Mouse (Mus musculus) lung, embryonic 16.5 days (tissue): Measurements from ENCODE around the gene Whrn. TPM values are rescaled to one million over a fixed set of nuclear protein-coding genes. Genes with fewer than 3 reads are reported as not detected.

Experiments
- ATAC-seq: fragments of 200-750 bp; cut with Nextera tagmentation; 2 replicates; pipeline ENCODE4 v1.8.0; 2017; ENCODE audit warnings: low read depth, mild to moderate bottlenecking, moderate library complexity
- H3K27ac ChIP-seq: fragments of 300-500 bp; sonication (generic); 2 replicates; pipeline ENCODE4 v1.5.1; 2014; ENCODE audit warnings: mild to moderate bottlenecking, control low read depth, low read length
- H3K27me3 ChIP-seq: fragments of 300-500 bp; sonication (generic); 2 replicates; pipeline ENCODE4 v1.6.1; 2014; ENCODE audit warnings: low read depth, low read length, mixed read lengths; ENCODE audit not compliant: control insufficient read depth, insufficient read depth
- H3K36me3 ChIP-seq: fragments of 300-500 bp; sonication (generic); 2 replicates; pipeline ENCODE4 v1.6.1; 2014; ENCODE audit warnings: low read length; ENCODE audit not compliant: control insufficient read depth, insufficient read depth
- H3K4me1 ChIP-seq: fragments of 300-500 bp; sonication (generic); replicated peaks from 2 replicates; pipeline ENCODE4 v1.6.1; 2014; ENCODE audit warnings: low read length, mixed read lengths; ENCODE audit not compliant: control insufficient read depth, insufficient read depth
- H3K4me2 ChIP-seq: fragments of 300-500 bp; sonication (generic); 2 replicates; pipeline ENCODE4 v1.6.1; 2014; ENCODE audit warnings: low read depth, low read length, control low read depth
- H3K4me3 ChIP-seq: fragments of 300-500 bp; sonication (generic); 2 replicates; pipeline ENCODE4 v1.5.1; 2014; ENCODE audit warnings: mild to moderate bottlenecking, low read length, control low read depth
- H3K9ac ChIP-seq: fragments of 300-500 bp; sonication (generic); 2 replicates; pipeline ENCODE4 v1.6.1; 2014; ENCODE audit warnings: low read length, control low read depth
- H3K9me3 ChIP-seq: fragments of 300-500 bp; sonication (generic); 2 replicates; pipeline ENCODE4 v1.6.1; 2016; ENCODE audit warnings: low read length; ENCODE audit not compliant: control insufficient read depth
- WGBS: fragments of 180-500 bp; shearing (Covaris S2); extraction: QIAGEN DNeasy Blood & Tissue Kit; methylation state at CpG from one replicate; pipeline ENCODE4 v1.1.7; 2014; 5-methylcytosine and 5-hydroxymethylcytosine counted together
- polyA plus RNA-seq: library from polyadenylated mRNA; unstranded; fragments of >200 nt; fragmentation: Nextera tagmentation; extraction: Ambion mirVana; gene quantifications from 2 replicates; pipeline ENCODE4 v1.2.1, GENCODE M21; 2015

Whrn gene
- polyA plus RNA-seq, 1 experiment from 2014 or later = 2.6 TPM

DNA sequence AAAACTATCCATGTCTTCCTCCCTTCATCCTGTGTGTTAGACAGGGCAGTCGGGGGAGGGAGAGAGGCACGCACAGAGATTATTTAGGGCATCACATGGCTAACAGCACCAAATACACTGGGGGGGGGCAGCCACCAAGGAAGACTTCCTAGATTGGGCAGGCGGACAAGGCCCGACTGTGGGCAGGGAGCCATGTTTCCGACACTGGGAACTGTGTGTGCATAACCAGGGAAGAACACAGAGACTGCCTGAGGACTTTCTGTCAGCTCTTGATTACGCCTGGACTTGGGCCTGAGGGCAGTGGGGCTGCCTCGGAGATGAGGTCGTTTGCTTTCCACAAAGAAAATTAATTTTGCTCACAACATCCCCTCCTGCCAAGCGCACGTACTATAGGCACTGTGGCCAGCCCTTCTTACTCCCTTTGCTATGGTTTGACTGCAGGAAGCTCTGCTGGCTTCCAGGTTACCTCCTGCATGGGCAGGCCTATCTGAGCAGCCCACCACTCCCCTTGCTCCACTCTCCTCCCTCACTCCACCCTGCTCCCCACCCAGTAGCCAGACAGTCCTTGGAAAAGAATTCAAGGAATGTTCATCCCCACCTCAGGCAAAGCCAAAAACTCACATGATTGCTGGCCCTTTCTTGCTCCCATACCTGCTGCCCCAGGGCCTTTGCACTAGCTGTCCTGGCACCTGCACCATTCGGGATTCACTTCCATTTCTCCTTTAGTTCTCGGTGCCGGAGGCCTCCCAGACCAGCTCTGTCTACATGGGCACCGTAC lies 75.5 kb downstream of the Whrn start:
- Histone ChIP-seq H3K36me3 (no peaks in the 10 kb centered on the region), H3K9ac (0 out of 2 replicates have a peak overlapping the region, but pooled peaks have one; percentile 4), H3K27ac (no peak overlapping the region), H3K27me3 (no peaks in the 10 kb centered on the region), H3K4me2 (no peak overlapping the region), H3K4me3 (no peak overlapping the region), H3K9me3 (no peaks in the 10 kb centered on the region), H3K4me1 (peaks cover 2% of the 10 kb centered on the region; the same call in 1 of the 2 replicates)
- 56% methylated on average over 14 of the region's 14 CpGs for WGBS
- ATAC-seq = no peak; the same call in 1 of the 2 replicates

DNA sequence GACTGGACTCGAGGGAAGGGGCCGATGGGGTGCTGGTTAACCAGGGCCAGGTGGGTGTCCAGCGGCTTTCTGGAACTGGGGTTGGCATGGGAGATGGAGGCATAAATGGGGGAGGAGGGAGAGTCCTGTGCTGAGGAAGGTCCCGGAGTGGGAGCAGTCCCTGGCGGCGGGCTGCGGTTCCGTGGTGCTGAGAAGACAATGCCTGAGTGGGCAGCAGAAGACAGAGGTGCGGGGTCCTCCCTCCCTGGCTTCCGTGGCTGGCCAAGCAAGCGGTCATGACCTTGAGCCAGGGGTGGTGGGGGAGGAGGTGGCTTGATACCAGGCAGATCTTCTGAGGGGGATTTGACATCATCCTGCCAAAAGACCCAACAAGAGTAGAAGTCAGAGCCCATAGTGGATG lies 77.5 kb downstream of the Whrn start:
- no peak overlapping the region for H3K4me2 ChIP-seq
- no peak overlapping the region for H3K9ac ChIP-seq
- H3K9me3 ChIP-seq = no peaks in the 10 kb centered on the region
- H3K27me3 ChIP-seq = no peaks in the 10 kb centered on the region
- H3K4me1 ChIP-seq = peaks cover 2% of the 10 kb centered on the region; the same call in 1 of the 2 replicates
- H3K27ac ChIP-seq = no peak overlapping the region
- ATAC-seq = no peak
- WGBS = 80% methylated on average over 11 of the region's 11 CpGs
- no peaks in the 10 kb centered on the region for H3K36me3 ChIP-seq
- no peak overlapping the region for H3K4me3 ChIP-seq

DNA sequence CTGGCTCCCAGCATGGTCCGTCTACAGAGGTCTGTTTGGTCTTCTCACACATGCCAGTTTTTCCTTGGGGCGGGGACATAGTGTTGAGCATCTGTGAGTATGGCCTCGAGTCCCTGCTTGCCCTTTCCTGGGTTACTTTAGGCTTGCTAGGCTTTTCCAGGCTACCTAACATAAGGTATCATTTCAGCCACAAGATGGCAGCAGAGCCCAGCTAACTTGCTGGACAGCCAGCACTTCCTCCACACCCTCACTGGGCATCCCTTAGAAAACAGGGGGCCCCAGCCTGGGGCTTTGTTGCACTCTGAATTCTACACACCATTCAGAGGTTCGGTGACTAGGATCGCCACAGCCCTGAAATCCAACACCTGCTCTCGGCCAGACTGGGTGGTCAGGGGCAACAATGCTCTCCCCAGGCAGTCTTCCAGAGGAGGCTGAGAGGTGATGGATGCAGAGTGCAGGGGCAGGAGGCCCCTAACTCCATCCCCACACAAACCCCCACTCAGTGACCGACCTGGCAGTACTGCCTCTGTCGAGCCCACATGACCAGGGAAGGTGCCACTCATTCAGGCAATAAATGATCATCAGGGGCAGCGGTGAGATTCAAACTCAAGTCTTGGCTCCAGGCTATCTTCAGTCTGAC lies 78.4 kb downstream of the Whrn start:
- WGBS = 21% methylated on average over 9 of the region's 9 CpGs

DNA sequence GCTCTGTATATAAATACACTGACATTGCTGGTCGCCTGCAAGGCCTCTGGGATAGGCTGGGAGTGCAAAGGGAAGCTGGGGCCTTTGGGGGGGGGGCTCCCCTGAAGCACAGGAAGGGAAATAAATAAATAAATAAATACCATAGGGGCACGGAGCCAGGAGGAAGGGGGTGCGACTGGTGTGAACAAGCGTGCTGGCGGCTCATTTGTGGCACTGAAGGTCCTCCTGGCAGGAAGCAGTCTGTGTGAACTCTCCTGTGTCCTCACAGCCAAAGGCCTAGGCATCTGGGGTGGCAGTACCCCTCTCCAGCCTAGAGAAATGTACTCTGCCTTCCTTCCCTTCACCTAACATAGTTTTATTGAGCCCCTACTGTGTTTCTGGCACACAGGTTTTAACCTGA lies 80.8 kb downstream of the Whrn start:
- no peaks in the 10 kb centered on the region; the same call in 1 of the 2 replicates for H3K27me3 ChIP-seq
- no peaks in the 10 kb centered on the region for H3K9me3 ChIP-seq
- H3K4me3 ChIP-seq = no peak overlapping the region
- 0 out of 2 replicates have a peak overlapping the region, but pooled peaks have one; percentile 15 for H3K9ac ChIP-seq
- H3K4me1 ChIP-seq = peaks cover 8% of the 10 kb centered on the region
- no peaks in the 10 kb centered on the region for H3K36me3 ChIP-seq
- 43% methylated on average over 5 of the region's 5 CpGs for WGBS
- no peak overlapping the region for H3K4me2 ChIP-seq
- no peak overlapping the region for H3K27ac ChIP-seq
- ATAC-seq = no peak

More for the DNA sequence above, 78.4 kb downstream of the Whrn start:
- no peak overlapping the region for H3K27ac ChIP-seq
- no peak overlapping the region for H3K9ac ChIP-seq
- peak; percentile 56 for ATAC-seq
- H3K36me3 ChIP-seq = no peaks in the 10 kb centered on the region
- H3K4me2 ChIP-seq = no peak overlapping the region
- H3K9me3 ChIP-seq = no peaks in the 10 kb centered on the region
- no peaks in the 10 kb centered on the region for H3K27me3 ChIP-seq
- no peak overlapping the region for H3K4me3 ChIP-seq
- H3K4me1 ChIP-seq = peaks cover 2% of the 10 kb centered on the region; the same call in 1 of the 2 replicates

DNA sequence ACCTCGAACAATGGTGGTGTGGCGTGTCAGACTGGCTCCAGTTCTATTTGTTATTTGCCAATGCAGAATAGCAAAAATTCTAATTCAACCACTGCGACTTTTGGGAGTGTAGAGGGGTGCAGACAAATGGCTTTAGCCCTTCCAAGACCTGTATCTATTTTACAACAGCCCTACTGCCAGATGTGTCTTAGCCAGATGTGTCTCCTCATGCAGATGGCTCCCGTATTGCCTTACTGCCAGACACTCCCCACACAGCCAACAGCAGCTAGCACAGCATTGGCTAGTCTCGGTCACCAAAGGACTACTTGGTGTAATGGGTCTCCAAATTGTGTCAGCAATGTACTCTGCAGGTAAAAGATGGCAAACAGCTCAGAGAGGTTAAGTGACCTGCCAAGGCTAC lies 84.6 kb downstream of the Whrn start:
- no peaks in the 10 kb centered on the region for H3K36me3 ChIP-seq
- 0 out of 2 replicates have a peak overlapping the region, but pooled peaks have one; percentile 100 for H3K4me2 ChIP-seq
- H3K27me3 ChIP-seq = no peaks in the 10 kb centered on the region; the same call in 1 of the 2 replicates
- H3K9ac ChIP-seq = no peak overlapping the region
- WGBS = 43% methylated on average over 5 of the region's 5 CpGs
- no peak overlapping the region for H3K4me3 ChIP-seq
- ATAC-seq = no peak
- H3K9me3 ChIP-seq = no peaks in the 10 kb centered on the region
- H3K4me1 ChIP-seq = peaks cover 30% of the 10 kb centered on the region
- H3K27ac ChIP-seq = no peak overlapping the region

DNA sequence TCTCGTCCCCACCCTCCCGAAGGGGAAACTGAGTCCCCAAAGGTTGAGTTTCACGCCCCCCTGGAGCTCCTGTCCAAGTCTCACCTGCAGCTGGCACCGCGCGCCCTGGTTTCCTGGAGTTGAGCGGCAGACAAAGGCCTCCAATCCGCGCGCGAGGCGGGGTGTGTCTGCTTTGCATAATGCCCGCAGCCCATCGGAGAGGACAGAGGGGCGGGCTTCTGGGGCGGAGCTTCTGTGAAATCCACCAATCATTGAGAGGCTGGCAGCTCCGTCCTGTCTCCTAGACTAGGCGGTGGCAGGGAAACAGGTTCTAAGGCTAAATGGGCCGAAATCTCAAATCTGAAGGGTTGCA lies 85.2 kb downstream of the Whrn start:
- peak overlapping the region; percentile 77 for H3K27ac ChIP-seq
- H3K9ac ChIP-seq = peak overlapping the region; percentile 65

DNA sequence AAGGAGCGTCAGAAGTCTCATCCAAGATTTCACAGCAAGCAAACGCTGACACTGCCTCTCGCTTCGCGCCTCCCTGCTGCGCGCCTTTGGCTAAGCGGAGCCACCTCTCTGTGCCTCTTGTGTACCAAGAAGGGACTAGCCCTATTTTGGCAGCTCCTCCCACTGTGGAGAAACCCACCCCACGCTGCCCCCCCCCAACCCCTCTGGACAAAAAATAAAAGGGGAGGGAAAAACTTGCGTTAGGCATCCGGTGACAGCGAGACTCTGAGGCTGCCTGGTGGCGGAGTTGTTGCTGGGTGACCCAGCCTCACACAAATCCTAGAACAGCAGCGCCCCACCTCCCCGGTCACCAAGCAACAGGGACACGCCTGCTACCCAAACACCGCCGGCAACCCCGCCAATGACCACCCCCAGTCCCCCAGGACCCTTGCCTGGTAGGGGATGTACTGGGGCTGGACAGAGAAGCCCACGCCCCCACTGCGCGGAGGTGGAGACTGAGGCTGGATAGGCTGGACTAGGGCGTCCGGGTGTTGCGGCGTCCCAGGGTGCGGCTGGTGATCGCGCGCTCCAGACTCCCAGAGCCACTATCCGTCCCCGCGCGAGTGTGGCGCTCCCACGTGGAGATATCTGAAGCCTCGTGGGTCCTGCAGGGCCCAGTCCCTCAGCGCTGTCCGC lies 85.7 kb downstream of the Whrn start:
- Histone ChIP-seq H3K4me2 (peak overlapping the region; percentile 100), H3K27ac (peak overlapping the region; percentile 77), H3K4me1 (peaks cover 42% of the 10 kb centered on the region), H3K27me3 (no peaks in the 10 kb centered on the region; the same call in 1 of the 2 replicates), H3K36me3 (no peaks in the 10 kb centered on the region), H3K9me3 (no peaks in the 10 kb centered on the region), H3K4me3 (peak overlapping the region; percentile 74), H3K9ac (peak overlapping the region; percentile 65)
- 0% methylated on average over 37 of the region's 39 CpGs for WGBS
- peak; percentile 78 for ATAC-seq

More for the DNA sequence above, 85.2 kb downstream of the Whrn start:
- peaks cover 37% of the 10 kb centered on the region for H3K4me1 ChIP-seq
- peak; percentile 89 for ATAC-seq
- H3K4me2 ChIP-seq = peak overlapping the region; percentile 100
- no peaks in the 10 kb centered on the region; the same call in 1 of the 2 replicates for H3K27me3 ChIP-seq
- WGBS = 0% methylated on average over 19 of the region's 19 CpGs
- no peaks in the 10 kb centered on the region for H3K36me3 ChIP-seq
- peak overlapping the region; percentile 74 for H3K4me3 ChIP-seq
- H3K9me3 ChIP-seq = no peaks in the 10 kb centered on the region

DNA sequence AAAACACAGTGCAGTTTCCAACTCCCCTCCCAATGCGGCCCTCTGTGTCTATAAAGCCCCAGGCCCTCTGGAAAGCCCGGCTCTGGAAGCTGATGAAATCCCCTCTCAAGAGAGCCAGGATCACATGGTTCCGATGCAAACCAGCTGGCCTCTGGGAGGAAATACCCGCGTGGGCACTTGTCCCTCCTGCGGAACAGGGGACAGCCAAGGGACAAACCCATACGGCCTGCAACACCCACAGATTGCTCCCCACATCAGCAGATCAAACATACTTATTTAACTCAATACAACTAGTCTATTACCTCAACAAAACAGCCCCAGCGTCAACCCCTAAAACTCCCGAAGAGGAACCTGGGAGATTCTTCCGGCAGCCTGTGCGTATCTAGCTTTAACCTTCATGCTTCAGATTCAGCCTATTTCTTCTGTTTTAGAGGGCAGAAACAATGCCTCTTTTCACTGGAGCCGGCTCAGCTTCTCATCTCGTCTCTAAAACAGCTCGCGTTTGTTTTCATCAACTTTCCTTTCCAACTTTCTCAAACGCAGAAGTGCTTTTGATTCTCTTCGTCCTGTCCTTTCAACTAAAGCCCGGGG lies 86.4 kb downstream of the Whrn start:
- H3K4me2 ChIP-seq = peak overlapping the region; percentile 100
- H3K4me1 ChIP-seq = peaks cover 48% of the 10 kb centered on the region
- H3K4me3 ChIP-seq = peak overlapping the region; percentile 74
- H3K36me3 ChIP-seq = no peaks in the 10 kb centered on the region
- H3K9ac ChIP-seq = peak overlapping the region; percentile 65
- no peaks in the 10 kb centered on the region; the same call in 1 of the 2 replicates for H3K27me3 ChIP-seq
- H3K9me3 ChIP-seq = no peaks in the 10 kb centered on the region
- ATAC-seq = no peak
- WGBS = 3% methylated on average over 18 of the region's 18 CpGs
- H3K27ac ChIP-seq = peak overlapping the region; percentile 77
